Mouse (Mus musculus) cerebellum, adult 2 months (tissue): ENCODE data around the gene Olfr1388.

Experiments
- CTCF ChIP-seq: fragments of 200-500 bp; IDR thresholded peaks from 2 replicates; pipeline ENCODE4 v1.5.1; 2011; ENCODE audit warnings: low read depth, mild to moderate bottlenecking, control low read depth, low read length, moderate library complexity, borderline replicate concordance; ENCODE audit not compliant: insufficient read depth
- POLR2A ChIP-seq: fragments of 200-500 bp; IDR thresholded peaks from 2 replicates; pipeline ENCODE4 v1.6.1; 2011; ENCODE audit warnings: low read length, control low read depth, borderline replicate concordance; ENCODE audit not compliant: insufficient read depth

GRCm38 (mm10) chr11:49485973-49486372, 49.5 kb downstream of the Olfr1388 start:
- no peak for TF ChIP-seq CTCF
- TF ChIP-seq POLR2A: no peak
